Mouse (Mus musculus) testis, adult 2 months (tissue): ENCODE measurements around the gene Kcnj16. TPM values are rescaled to one million over a fixed set of nuclear protein-coding genes. Genes with fewer than 3 reads are reported as not detected.

Experiments used
- H3K27ac ChIP-seq: fragments of 200-500 bp; 2 replicates; pipeline ENCODE4 v1.5.1; 2012; ENCODE audit warnings: low read depth, low read length; ENCODE audit not compliant: control insufficient read depth, insufficient read depth
- H3K27me3 ChIP-seq: fragments of 200-500 bp; 2 replicates; pipeline ENCODE4 v1.6.1; 2012; ENCODE audit warnings: mild to moderate bottlenecking, low read length, moderate library complexity; ENCODE audit not compliant: control insufficient read depth, insufficient read depth
- H3K36me3 ChIP-seq: fragments of 200-500 bp; 2 replicates; pipeline ENCODE4 v1.6.1; 2012; ENCODE audit warnings: mild to moderate bottlenecking, low read length; ENCODE audit not compliant: control insufficient read depth, insufficient read depth
- H3K4me1 ChIP-seq: fragments of 200-500 bp; 2 replicates; pipeline ENCODE4 v1.6.1; 2012; ENCODE audit warnings: low read length; ENCODE audit not compliant: control insufficient read depth, insufficient read depth
- H3K4me3 ChIP-seq: fragments of 200-500 bp; 2 replicates; pipeline ENCODE4 v1.5.1; 2012; ENCODE audit warnings: low read depth, mild to moderate bottlenecking, low read length, moderate library complexity, mixed read lengths; ENCODE audit not compliant: control insufficient read depth
- CTCF ChIP-seq: fragments of 200-500 bp; IDR thresholded peaks from 2 replicates; pipeline ENCODE4 v1.5.1; 2012; ENCODE audit warnings: low read depth, mild to moderate bottlenecking, inconsistent platforms, low read length, moderate library complexity; ENCODE audit not compliant: control insufficient read depth, insufficient read depth, insufficient replicate concordance
- POLR2A ChIP-seq: fragments of 200-500 bp; IDR thresholded peaks from 2 replicates; pipeline ENCODE4 v1.6.1; 2012; ENCODE audit warnings: low read depth, mild to moderate bottlenecking, inconsistent platforms, low read length, moderate library complexity; ENCODE audit not compliant: control insufficient read depth
- polyA plus RNA-seq: library from polyadenylated mRNA; depleted of rRNA; stranded (reverse); fragments of >200 nt; gene quantifications from 2 replicates; pipeline ENCODE4 v1.2.3, GENCODE M21; 2012; rRNA removed

Kcnj16 gene
- 0.40 TPM in 1 of 2 replicates, not detected in the other for polyA plus RNA-seq

DNA sequence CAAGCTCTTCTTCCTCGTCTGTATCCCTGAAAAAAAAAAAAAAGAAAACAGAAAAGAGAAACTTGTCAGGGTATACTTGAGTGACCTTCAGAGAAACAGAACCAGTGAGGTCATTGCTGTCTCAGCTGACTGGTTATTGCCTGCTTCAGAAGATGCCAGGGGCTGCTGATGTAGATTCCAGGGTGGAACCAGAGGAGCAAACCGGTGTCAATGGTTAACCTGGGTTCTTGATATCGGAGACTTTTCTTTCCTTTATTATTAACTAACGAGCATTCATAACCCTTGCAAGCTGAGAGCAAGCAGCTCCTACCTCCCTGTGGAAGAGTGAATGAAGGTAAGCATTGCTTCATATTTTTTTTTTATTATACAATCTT is at the start of gene Kcnj16:
Gene Kcnj16, plus strand, starts transcription at position 272 of the 374 bp plus-strand sequence.
- no peaks in the 10 kb centered on the region for H3K36me3 ChIP-seq
- H3K27ac ChIP-seq, result no peak within 1 kb of the TSS
- no peak within 1 kb of the TSS for H3K4me3 ChIP-seq
- TF ChIP-seq POLR2A, result no peak
- TF ChIP-seq CTCF, result no peak
- H3K27me3 ChIP-seq, result no peaks in the 10 kb centered on the region
- H3K4me1 ChIP-seq, result no peaks in the 10 kb centered on the region

DNA sequence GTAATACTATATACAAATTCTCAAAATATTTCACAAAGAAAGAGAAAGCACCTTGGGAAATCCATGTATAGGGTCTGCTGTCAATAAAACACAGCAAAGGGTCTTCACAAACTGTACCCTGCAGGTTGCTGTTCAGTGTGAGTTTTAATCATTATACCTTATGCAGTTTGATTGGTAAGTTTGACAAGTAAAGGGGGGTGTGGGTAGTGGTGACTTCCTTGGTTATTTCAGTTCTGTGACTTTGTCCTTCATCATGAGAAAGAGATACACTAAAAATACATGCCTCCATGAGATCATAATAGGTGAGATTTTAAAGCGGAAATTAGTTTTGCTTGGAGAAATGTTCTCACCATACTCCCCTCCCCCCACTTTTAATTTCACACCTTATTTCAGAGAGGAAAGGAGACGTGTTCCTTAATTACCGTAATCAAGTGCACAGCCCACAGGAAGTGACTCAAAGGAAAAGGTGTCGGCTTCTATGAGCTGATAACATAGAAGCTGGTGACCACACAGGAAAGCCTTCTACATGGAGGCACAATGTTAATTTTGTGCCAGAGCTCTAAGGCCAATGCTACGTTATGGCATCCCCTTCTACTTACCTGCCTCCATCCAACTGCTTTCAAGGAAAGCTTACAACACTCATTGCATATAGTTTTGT is 48.9 kb upstream of the Kcnj16 start:
- Histone ChIP-seq H3K4me1 (no peaks in the 10 kb centered on the region), H3K27ac (no peak overlapping the region), H3K36me3 (no peaks in the 10 kb centered on the region), H3K27me3 (no peaks in the 10 kb centered on the region), H3K4me3 (no peak overlapping the region)
- TF ChIP-seq POLR2A (no peak), CTCF (no peak)

- no peak for TF ChIP-seq POLR2A
- TF ChIP-seq CTCF, result no peak
- Histone ChIP-seq H3K36me3 (no peaks in the 10 kb centered on the region), H3K27me3 (no peaks in the 10 kb centered on the region), H3K4me1 (no peaks in the 10 kb centered on the region), H3K4me3 (no peak overlapping the region), H3K27ac (no peak overlapping the region)
Observed at GRCm38 (mm10) chr11:110935699-110936098, 32.1 kb upstream of the Kcnj16 start.

GRCm38 (mm10) chr11:110942280-110942679 is 25.6 kb upstream of the Kcnj16 start:
- H3K27ac ChIP-seq, result no peak overlapping the region

GRCm38 (mm10) chr11:110942695-110943135 is 25.1 kb upstream of the Kcnj16 start:
- no peaks in the 10 kb centered on the region for H3K27me3 ChIP-seq
- no peaks in the 10 kb centered on the region for H3K4me1 ChIP-seq
- TF ChIP-seq CTCF, result no peak
- no peak for TF ChIP-seq POLR2A
- H3K27ac ChIP-seq, result no peak overlapping the region
- no peak overlapping the region for H3K4me3 ChIP-seq
- no peaks in the 10 kb centered on the region for H3K36me3 ChIP-seq

More at GRCm38 (mm10) chr11:110942280-110942679, 25.6 kb upstream of the Kcnj16 start:
- Histone ChIP-seq H3K4me1 (no peaks in the 10 kb centered on the region), H3K36me3 (no peaks in the 10 kb centered on the region), H3K27me3 (no peaks in the 10 kb centered on the region), H3K4me3 (no peak overlapping the region)
- TF ChIP-seq CTCF (no peak), POLR2A (no peak)

GRCm38 (mm10) chr11:110956665-110957064 is 11.2 kb upstream of the Kcnj16 start:
- no peaks in the 10 kb centered on the region for H3K27me3 ChIP-seq
- no peaks in the 10 kb centered on the region for H3K4me1 ChIP-seq
- H3K36me3 ChIP-seq, result no peaks in the 10 kb centered on the region
- H3K27ac ChIP-seq, result no peak overlapping the region
- no peak overlapping the region for H3K4me3 ChIP-seq
- TF ChIP-seq CTCF, result no peak
- TF ChIP-seq POLR2A, result no peak

DNA sequence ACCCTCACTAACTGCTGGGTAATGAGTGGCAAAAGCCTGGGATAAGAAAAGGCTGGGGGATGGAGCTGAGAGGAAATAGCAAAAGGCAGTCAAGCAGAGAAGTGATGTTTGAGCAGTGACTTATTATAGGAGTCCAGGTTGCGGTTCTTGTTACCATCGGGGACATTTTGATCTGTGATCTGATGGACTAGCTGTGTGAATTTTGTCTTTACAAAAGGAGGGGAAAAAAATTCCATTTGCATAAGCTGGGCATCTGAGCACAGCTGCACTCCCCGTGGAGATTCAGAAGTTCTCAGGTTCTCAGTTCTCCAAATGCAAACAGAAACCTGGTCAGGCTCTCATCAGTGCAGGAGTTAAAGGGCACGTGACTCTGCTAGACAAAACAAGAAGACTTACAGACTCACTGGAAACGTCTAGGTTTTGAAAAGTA is 6.2 kb upstream of the Kcnj16 start:
- Histone ChIP-seq H3K27me3 (no peaks in the 10 kb centered on the region), H3K36me3 (no peaks in the 10 kb centered on the region), H3K4me1 (no peaks in the 10 kb centered on the region), H3K4me3 (no peak overlapping the region), H3K27ac (no peak overlapping the region)
- TF ChIP-seq CTCF, result no peak
- TF ChIP-seq POLR2A, result no peak

GRCm38 (mm10) chr11:110967019-110967761 is 643 bp upstream of the Kcnj16 start:
- Histone ChIP-seq H3K4me3 (no peak overlapping the region), H3K27me3 (no peaks in the 10 kb centered on the region), H3K4me1 (no peaks in the 10 kb centered on the region), H3K27ac (no peak overlapping the region), H3K36me3 (no peaks in the 10 kb centered on the region)
- TF ChIP-seq POLR2A, result no peak
